Mouse (Mus musculus): Measurements from ENCODE around the gene Thsd7b.

Gene Thsd7b

GRCm38 (mm10) chr1:129272982-129273937 is at the start of gene Thsd7b:
TSS of gene Thsd7b (plus strand) at chr1:129273302.
- no peak for DNase-seq (ENCODE audit: extremely low read depth, insufficient read length, low spot score)

GRCm38 (mm10) chr1:129244292-129244691 is 28.8 kb upstream of the Thsd7b start:
- DNase-seq (ENCODE audit: extremely low read depth, insufficient read length, low spot score): no peak

- no peak for DNase-seq (ENCODE audit: extremely low read depth, insufficient read length, low spot score)
Measured at GRCm38 (mm10) chr1:129250704-129251443, 22.2 kb upstream of the Thsd7b start.

GRCm38 (mm10) chr1:129266684-129267083 is 6.4 kb upstream of the Thsd7b start:
- no peak for DNase-seq (ENCODE audit: extremely low read depth, insufficient read length, low spot score)

GRCm38 (mm10) chr1:129304173-129304572 is 31.1 kb downstream of the Thsd7b start:
- no peak for DNase-seq (ENCODE audit: extremely low read depth, insufficient read length, low spot score)

GRCm38 (mm10) chr1:129324388-129324787 is 51.3 kb downstream of the Thsd7b start:
- DNase-seq (ENCODE audit: extremely low read depth, insufficient read length, low spot score): no peak

GRCm38 (mm10) chr1:129324798-129325197 is 51.7 kb downstream of the Thsd7b start:
- no peak for DNase-seq (ENCODE audit: extremely low read depth, insufficient read length, low spot score)

GRCm38 (mm10) chr1:129356631-129357030 is 83.5 kb downstream of the Thsd7b start:
- no peak for DNase-seq (ENCODE audit: extremely low read depth, insufficient read length, low spot score)

- DNase-seq (ENCODE audit: extremely low read depth, insufficient read length, low spot score): no peak
Measured at GRCm38 (mm10) chr1:129357378-129357777, 84.3 kb downstream of the Thsd7b start.

GRCm38 (mm10) chr1:129363368-129363767 is 90.3 kb downstream of the Thsd7b start:
- DNase-seq (ENCODE audit: extremely low read depth, insufficient read length, low spot score): no peak

- no peak for DNase-seq (ENCODE audit: extremely low read depth, insufficient read length, low spot score)
Measured at GRCm38 (mm10) chr1:129364828-129365227, 91.7 kb downstream of the Thsd7b start.

- DNase-seq (ENCODE audit: extremely low read depth, insufficient read length, low spot score): no peak
Measured at GRCm38 (mm10) chr1:129365590-129365989, 92.5 kb downstream of the Thsd7b start.

GRCm38 (mm10) chr1:129386479-129386878 is 113.4 kb downstream of the Thsd7b start:
- no peak for DNase-seq (ENCODE audit: extremely low read depth, insufficient read length, low spot score)

- no peak for DNase-seq (ENCODE audit: extremely low read depth, insufficient read length, low spot score)
Measured at GRCm38 (mm10) chr1:129411584-129411983, 138.5 kb downstream of the Thsd7b start.

GRCm38 (mm10) chr1:129421581-129421980 is 148.5 kb downstream of the Thsd7b start:
- DNase-seq (ENCODE audit: extremely low read depth, insufficient read length, low spot score): no peak

GRCm38 (mm10) chr1:129464414-129464813 is 191.3 kb downstream of the Thsd7b start:
- DNase-seq (ENCODE audit: extremely low read depth, insufficient read length, low spot score): no peak

GRCm38 (mm10) chr1:129473504-129473903 is 200.4 kb downstream of the Thsd7b start:
- no peak for DNase-seq (ENCODE audit: extremely low read depth, insufficient read length, low spot score)

GRCm38 (mm10) chr1:129484266-129485031 is 211.3 kb downstream of the Thsd7b start:
- no peak for DNase-seq (ENCODE audit: extremely low read depth, insufficient read length, low spot score)

- DNase-seq (ENCODE audit: extremely low read depth, insufficient read length, low spot score): no peak
Measured at GRCm38 (mm10) chr1:129491136-129491535, 218.0 kb downstream of the Thsd7b start.

- no peak for DNase-seq (ENCODE audit: extremely low read depth, insufficient read length, low spot score)
Measured at GRCm38 (mm10) chr1:129493929-129494328, 220.8 kb downstream of the Thsd7b start.

GRCm38 (mm10) chr1:129501707-129502106 is 228.6 kb downstream of the Thsd7b start:
- DNase-seq (ENCODE audit: extremely low read depth, insufficient read length, low spot score): no peak
